10 mouse cellular contexts compared by ENCODE assay signal in the genomic region with DNA sequence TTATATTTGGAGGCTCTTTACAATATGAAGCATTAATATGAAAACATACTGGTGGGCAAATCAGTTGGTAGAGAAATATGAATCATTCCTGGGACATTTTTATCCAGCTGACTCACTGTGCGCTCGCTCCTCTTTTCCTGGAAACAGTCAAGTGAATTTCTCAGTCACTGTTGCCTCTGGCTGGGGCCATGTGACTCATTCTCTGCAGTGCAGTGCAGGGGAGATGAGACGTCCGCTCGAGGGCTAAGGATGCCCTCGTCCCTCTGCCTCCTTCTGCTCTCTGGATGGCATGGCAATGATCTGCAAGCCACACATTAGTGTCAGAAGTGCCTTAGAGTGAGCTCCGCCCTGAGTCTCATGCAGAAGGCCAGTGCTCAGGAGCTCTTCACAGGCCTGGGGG. TPM values are rescaled to one million over a fixed set of nuclear protein-coding genes. Genes with fewer than 3 reads are reported as not detected.
A peak's percentile ranks its signal among the peaks of the same experiment; 100 is the strongest.
DNase-seq lines count a peak whose midpoint lies in the region; ATAC-seq and TF ChIP-seq lines count a peak whose summit lies in the region.
"Had no signal": no experiment of that assay in that cellular context is flagged by ENCODE, and none has a peak within 500 bp of the region (broad histone marks: within the 10 kb centered on the region; RNA-seq: fewer than 3 reads in every experiment).

No protein-coding gene starts in this region.

- H3K27ac ChIP-seq in midbrain, embryonic 16.5 days (ENCODE audit: low read length): no peak overlapping the region
- H3K27ac ChIP-seq in midbrain, postnatal 0 days (ENCODE audit: low read depth, low read length): no peak overlapping the region

- no peaks in the 10 kb centered on the region for H3K36me3 ChIP-seq in midbrain, embryonic 16.5 days (ENCODE audit: control insufficient read depth, insufficient read depth, low read length)
- H3K36me3 ChIP-seq in midbrain, postnatal 0 days (ENCODE audit: insufficient read depth, low read length): no peaks in the 10 kb centered on the region

- no peak for TF ChIP-seq CTCF in midbrain, postnatal 0 days (IDR thresholded peaks at IDR 0.05)

- no peak for DNase-seq in midbrain, postnatal 0 days (ENCODE audit: low spot score)
- DNase-seq in adrenal gland, postnatal 14 days: peak; percentile 70
- DNase-seq in kidney, postnatal 10 days: peak; percentile 26
- DNase-seq in right cerebral cortex, postnatal 14 days: peak; percentile 20
- DNase-seq in lung, postnatal 25 days (ENCODE audit: low spot score): no peak
- no peak for DNase-seq in gastrocnemius, postnatal 14 days
- DNase-seq: thymus, postnatal 25 days had no signal

- no peaks in the 10 kb centered on the region for H3K9me3 ChIP-seq in midbrain, embryonic 16.5 days (replicated peaks; ENCODE audit: control insufficient read depth, low read length, poor library complexity, severe bottlenecking)
- no peaks in the 10 kb centered on the region for H3K9me3 ChIP-seq in midbrain, postnatal 0 days (ENCODE audit: low read length)

- no peak overlapping the region for H3K9ac ChIP-seq in midbrain, embryonic 16.5 days (ENCODE audit: low read depth, low read length)
- H3K9ac ChIP-seq in midbrain, postnatal 0 days (replicated peaks; ENCODE audit: low read length, poor library complexity, severe bottlenecking): no peak overlapping the region

- no peaks in the 10 kb centered on the region for H3K27me3 ChIP-seq in midbrain, embryonic 16.5 days (ENCODE audit: control insufficient read depth, insufficient read depth, low read depth, low read length)
- no peaks in the 10 kb centered on the region for H3K27me3 ChIP-seq in midbrain, postnatal 0 days (ENCODE audit: insufficient read depth, low read length)

- peak; percentile 42; the same call in 1 of the 2 replicates for ATAC-seq in midbrain, embryonic 16.5 days
- ATAC-seq in midbrain, postnatal 0 days (ENCODE audit: low FRiP score): no peak
- ATAC-seq in inflammation-experienced regulatory T-cells, adult 6 months: no peak

- no peak overlapping the region for H3K4me3 ChIP-seq in midbrain, embryonic 16.5 days (ENCODE audit: low read depth, low read length)
- no peak overlapping the region for H3K4me3 ChIP-seq in midbrain, postnatal 0 days (ENCODE audit: low read depth, low read length)

- no peaks in the 10 kb centered on the region for H3K4me1 ChIP-seq in midbrain, embryonic 16.5 days (ENCODE audit: control insufficient read depth, insufficient read depth, low read length)
- H3K4me1 ChIP-seq in midbrain, postnatal 0 days (ENCODE audit: insufficient read depth, low read length): no peaks in the 10 kb centered on the region

- intact Hi-C loops in gastrocnemius, postnatal 14 days (cut with DNase I; ENCODE audit: low total_unique reads): no loop called here

- 59% methylated on average over 7 of the region's 7 CpGs for WGBS in midbrain, embryonic 16.5 days
- WGBS in midbrain, postnatal 0 days: 66% methylated on average over 7 of the region's 7 CpGs

- no peak overlapping the region for H3K4me2 ChIP-seq in midbrain, embryonic 16.5 days (ENCODE audit: low read length)
- no peak overlapping the region for H3K4me2 ChIP-seq in midbrain, postnatal 0 days (ENCODE audit: low read depth, low read length, poor library complexity, severe bottlenecking)
- H3K4me2 ChIP-seq: midbrain, embryonic 11.5 days had no signal

RNA-seq across cellular contexts. Expression of gene Acsl1, which starts 41.0 kb away (rescaled TPM):
- 17.9 and 20.2 TPM in 2 replicates for polyA plus RNA-seq in midbrain, embryonic 16.5 days (2015; fragmentation: Nextera tagmentation; extraction: Ambion mirVana)
- 36.7 and 45.9 TPM in 2 replicates for total RNA-seq in midbrain, postnatal 0 days (2014; rRNA removed)
- polyA plus RNA-seq in midbrain, postnatal 0 days (2015; fragmentation: Nextera tagmentation; extraction: Ambion mirVana): 27.8 and 28.2 TPM in 2 replicates
- total RNA-seq in adrenal gland, postnatal 14 days (2021): 631 and 851 TPM in 2 replicates
- total RNA-seq in gastrocnemius, postnatal 14 days (2021): 100 to 1,000 TPM; 239 to 291 TPM
- polyA plus RNA-seq in inflammation-experienced regulatory T-cells, adult 6 months (2017; shearing (Covaris generic)): 10 to 100 TPM in 1 of 3 experiments, 1 to 10 TPM in 2; 6.6 to 12.1 (median 8.6) TPM

Comparison
In these comparisons a context has a peak if more than half of its experiments do, and no peak if none do; other contexts are left out.
1. DNase-seq: peak in adrenal gland, postnatal 14 days (single experiment), kidney, postnatal 10 days (single experiment) and right cerebral cortex, postnatal 14 days (single experiment); none in midbrain, postnatal 0 days (single experiment), lung, postnatal 25 days (single experiment) and gastrocnemius, postnatal 14 days (single experiment).